Mouse (Mus musculus) neural tube, embryonic 15.5 days (tissue): ENCODE results near the gene Zfr. TPM values are rescaled to one million over a fixed set of nuclear protein-coding genes. Genes with fewer than 3 reads are reported as not detected.

Experiments
- ATAC-seq: fragments of 200-750 bp; cut with Nextera tagmentation; 2 replicates; pipeline ENCODE4 v1.8.0; 2017; ENCODE audit warnings: mild to moderate bottlenecking, moderate TSS enrichment, moderate library complexity; ENCODE audit not compliant: low FRiP score
- H3K27ac ChIP-seq: fragments of 300-500 bp; sonication (generic); replicated peaks from 2 replicates; pipeline ENCODE4 v1.5.1; 2015; ENCODE audit warnings: mild to moderate bottlenecking, inconsistent platforms
- H3K27me3 ChIP-seq: fragments of 300-500 bp; sonication (generic); replicated peaks from 2 replicates; pipeline ENCODE4 v1.6.1; 2015; ENCODE audit warnings: inconsistent platforms
- H3K36me3 ChIP-seq: fragments of 300-500 bp; sonication (generic); 2 replicates; pipeline ENCODE4 v1.6.1; 2015; ENCODE audit warnings: inconsistent platforms
- H3K4me1 ChIP-seq: fragments of 300-500 bp; sonication (generic); 2 replicates; pipeline ENCODE4 v1.6.1; 2015; ENCODE audit warnings: inconsistent platforms
- H3K4me2 ChIP-seq: fragments of 300-500 bp; sonication (generic); 2 replicates; pipeline ENCODE4 v1.6.1; 2015; ENCODE audit warnings: inconsistent platforms, mild to moderate bottlenecking, moderate library complexity
- H3K4me3 ChIP-seq: fragments of 300-500 bp; sonication (generic); replicated peaks from 2 replicates; pipeline ENCODE4 v1.5.1; 2015; ENCODE audit warnings: mild to moderate bottlenecking, inconsistent platforms
- H3K9ac ChIP-seq: fragments of 300-500 bp; sonication (generic); replicated peaks from 2 replicates; pipeline ENCODE4 v1.6.1; 2015; ENCODE audit warnings: mild to moderate bottlenecking, inconsistent platforms
- H3K9me3 ChIP-seq: fragments of 300-500 bp; sonication (generic); replicated peaks from 2 replicates; pipeline ENCODE4 v1.6.1; 2016; ENCODE audit warnings: inconsistent platforms
- WGBS: fragments of 180-500 bp; shearing (Covaris S2); methylation state at CpG from one replicate; pipeline ENCODE4 v1.1.7; 2015; ENCODE audit warnings: mixed read lengths; 5-methylcytosine and 5-hydroxymethylcytosine counted together
- polyA plus RNA-seq: library from polyadenylated mRNA; unstranded; fragments of >200 nt; fragmentation: Nextera tagmentation; extraction: Ambion mirVana; gene quantifications from 2 replicates; pipeline ENCODE4 v1.2.1, GENCODE M21; 2015

The Zfr gene
- polyA plus RNA-seq: 162 and 173 TPM in 2 replicates

GRCm38 (mm10) chr15:12117242-12118092 lies at the start of gene Zfr:
TSS of gene Zfr (plus strand) at chr15:12117831.
- H3K27me3 ChIP-seq: no peaks in the 10 kb centered on the region
- peak within 1 kb of the TSS; percentile 67 for H3K4me2 ChIP-seq
- no peaks in the 10 kb centered on the region for H3K9me3 ChIP-seq
- peak within 1 kb of the TSS; percentile 94 for H3K9ac ChIP-seq
- H3K27ac ChIP-seq: peak within 1 kb of the TSS; percentile 92
- peak; percentile 94 for ATAC-seq
- H3K4me1 ChIP-seq: peaks cover 21% of the 10 kb centered on the region
- under 1% methylated on average over 59 of the region's 59 CpGs for WGBS
- H3K4me3 ChIP-seq: peak within 1 kb of the TSS; percentile 94
- H3K36me3 ChIP-seq: no peaks in the 10 kb centered on the region

- Histone ChIP-seq H3K4me3 (no peak overlapping the region), H3K4me1 (peaks cover 18% of the 10 kb centered on the region), H3K9me3 (no peaks in the 10 kb centered on the region), H3K4me2 (no peak overlapping the region), H3K27ac (no peak overlapping the region), H3K9ac (no peak overlapping the region), H3K36me3 (no peaks in the 10 kb centered on the region), H3K27me3 (no peaks in the 10 kb centered on the region)
- WGBS: 67% methylated on average over 2 of the region's 2 CpGs
- ATAC-seq: no peak
These were observed 49.7 kb upstream of the Zfr start for GRCm38 (mm10) chr15:12067971-12068370.

GRCm38 (mm10) chr15:12068395-12069218 lies 49.0 kb upstream of the Zfr start:
- no peaks in the 10 kb centered on the region for H3K27me3 ChIP-seq
- H3K36me3 ChIP-seq: no peaks in the 10 kb centered on the region
- ATAC-seq: no peak
- peaks cover 18% of the 10 kb centered on the region for H3K4me1 ChIP-seq
- 53% methylated on average over 9 of the region's 9 CpGs for WGBS
- H3K4me2 ChIP-seq: no peak overlapping the region
- no peaks in the 10 kb centered on the region for H3K9me3 ChIP-seq
- no peak overlapping the region for H3K27ac ChIP-seq
- H3K9ac ChIP-seq: no peak overlapping the region
- H3K4me3 ChIP-seq: no peak overlapping the region

- H3K27me3 ChIP-seq: no peaks in the 10 kb centered on the region
- H3K4me2 ChIP-seq: no peak overlapping the region
- H3K4me1 ChIP-seq: 0 out of 2 replicates have a peak, but pooled peaks cover 4% of the 10 kb centered on the region
- H3K36me3 ChIP-seq: no peaks in the 10 kb centered on the region
- ATAC-seq: no peak
- H3K4me3 ChIP-seq: no peak overlapping the region
- no peak overlapping the region for H3K9ac ChIP-seq
- H3K27ac ChIP-seq: no peak overlapping the region
- 69% methylated on average over 7 of the region's 7 CpGs for WGBS
- H3K9me3 ChIP-seq: no peaks in the 10 kb centered on the region
These were observed 44.8 kb upstream of the Zfr start for GRCm38 (mm10) chr15:12072709-12073336.

- ATAC-seq: no peak
- Histone ChIP-seq H3K9me3 (no peaks in the 10 kb centered on the region), H3K4me1 (no peaks in the 10 kb centered on the region), H3K36me3 (no peaks in the 10 kb centered on the region), H3K4me3 (no peak overlapping the region), H3K27me3 (no peaks in the 10 kb centered on the region), H3K27ac (no peak overlapping the region), H3K9ac (no peak overlapping the region), H3K4me2 (no peak overlapping the region)
- WGBS: 84% methylated on average over 6 of the region's 6 CpGs
These were observed 43.2 kb upstream of the Zfr start for GRCm38 (mm10) chr15:12074426-12074825.

GRCm38 (mm10) chr15:12082344-12082743 lies 35.3 kb upstream of the Zfr start:
- no peak for ATAC-seq
- no peak overlapping the region for H3K4me3 ChIP-seq
- H3K4me1 ChIP-seq: peaks cover 3% of the 10 kb centered on the region
- H3K27ac ChIP-seq: no peak overlapping the region
- H3K4me2 ChIP-seq: no peak overlapping the region
- no peaks in the 10 kb centered on the region for H3K9me3 ChIP-seq
- H3K36me3 ChIP-seq: no peaks in the 10 kb centered on the region
- 95% methylated on average over 13 of the region's 13 CpGs for WGBS
- H3K9ac ChIP-seq: no peak overlapping the region
- no peaks in the 10 kb centered on the region for H3K27me3 ChIP-seq

- Histone ChIP-seq H3K4me2 (no peak overlapping the region), H3K9ac (no peak overlapping the region), H3K9me3 (no peaks in the 10 kb centered on the region), H3K27ac (0 out of 2 replicates have a peak overlapping the region, but pooled peaks have one; percentile 41), H3K36me3 (no peaks in the 10 kb centered on the region), H3K27me3 (no peaks in the 10 kb centered on the region), H3K4me1 (peaks cover 3% of the 10 kb centered on the region), H3K4me3 (no peak overlapping the region)
- 57% methylated on average over 6 of the region's 6 CpGs for WGBS
- ATAC-seq: peak; percentile 72
These were observed 33.5 kb upstream of the Zfr start for GRCm38 (mm10) chr15:12084164-12084563.

- Histone ChIP-seq H3K4me1 (peaks cover 3% of the 10 kb centered on the region), H3K27ac (0 out of 2 replicates have a peak overlapping the region, but pooled peaks have one; percentile 41), H3K4me3 (no peak overlapping the region), H3K9ac (no peak overlapping the region), H3K36me3 (no peaks in the 10 kb centered on the region), H3K27me3 (no peaks in the 10 kb centered on the region), H3K4me2 (no peak overlapping the region), H3K9me3 (no peaks in the 10 kb centered on the region)
- WGBS: 73% methylated on average over 4 of the region's 4 CpGs
- ATAC-seq: peak; percentile 62; the same call in 1 of the 2 replicates
These were observed 32.8 kb upstream of the Zfr start for GRCm38 (mm10) chr15:12084859-12085258.

- 85% methylated on average over 5 of the region's 5 CpGs for WGBS
- no peak for ATAC-seq
- H3K4me3 ChIP-seq: no peak overlapping the region
These were observed 30.0 kb upstream of the Zfr start for GRCm38 (mm10) chr15:12087634-12088033.

GRCm38 (mm10) chr15:12088091-12088490 lies 29.5 kb upstream of the Zfr start:
- Histone ChIP-seq H3K4me1 (peaks cover 8% of the 10 kb centered on the region), H3K4me2 (no peak overlapping the region), H3K9me3 (no peaks in the 10 kb centered on the region), H3K27ac (no peak overlapping the region), H3K36me3 (no peaks in the 10 kb centered on the region), H3K9ac (no peak overlapping the region), H3K4me3 (no peak overlapping the region), H3K27me3 (no peaks in the 10 kb centered on the region)
- no peak for ATAC-seq
- WGBS: 77% methylated on average over 10 of the region's 10 CpGs

More at GRCm38 (mm10) chr15:12087634-12088033, 30.0 kb upstream of the Zfr start:
- Histone ChIP-seq H3K9me3 (no peaks in the 10 kb centered on the region), H3K27me3 (no peaks in the 10 kb centered on the region), H3K4me1 (peaks cover 5% of the 10 kb centered on the region), H3K9ac (no peak overlapping the region), H3K4me2 (no peak overlapping the region), H3K36me3 (no peaks in the 10 kb centered on the region), H3K27ac (no peak overlapping the region)

GRCm38 (mm10) chr15:12090087-12090486 lies 27.5 kb upstream of the Zfr start:
- Histone ChIP-seq H3K27ac (no peak overlapping the region), H3K4me3 (no peak overlapping the region), H3K9ac (no peak overlapping the region), H3K4me2 (no peak overlapping the region), H3K9me3 (no peaks in the 10 kb centered on the region), H3K27me3 (no peaks in the 10 kb centered on the region), H3K4me1 (peaks cover 16% of the 10 kb centered on the region), H3K36me3 (no peaks in the 10 kb centered on the region)
- 81% methylated on average over 7 of the region's 7 CpGs for WGBS
- no peak for ATAC-seq
